Mouse (Mus musculus): ENCODE measurements around the gene Il27ra. TPM values are rescaled to one million over a fixed set of nuclear protein-coding genes. Genes with fewer than 3 reads are reported as not detected.

Gene Il27ra
- total RNA-seq (2021) (1 to 10 TPM; 3.2 to 3.7 TPM), polyA plus RNA-seq (2012; rRNA removed) (4.1 and 4.6 TPM in 2 replicates)
- long read RNA-seq, transcript Il27ra-201 (14 exons, 2,664 nt) = major isoform, 10 of 12 reads
- long read RNA-seq, partial matches to known transcripts = 0 of 12 reads
- long read RNA-seq, other reads (novel, unspliced or antisense) = 2 of 12 reads

DNA sequence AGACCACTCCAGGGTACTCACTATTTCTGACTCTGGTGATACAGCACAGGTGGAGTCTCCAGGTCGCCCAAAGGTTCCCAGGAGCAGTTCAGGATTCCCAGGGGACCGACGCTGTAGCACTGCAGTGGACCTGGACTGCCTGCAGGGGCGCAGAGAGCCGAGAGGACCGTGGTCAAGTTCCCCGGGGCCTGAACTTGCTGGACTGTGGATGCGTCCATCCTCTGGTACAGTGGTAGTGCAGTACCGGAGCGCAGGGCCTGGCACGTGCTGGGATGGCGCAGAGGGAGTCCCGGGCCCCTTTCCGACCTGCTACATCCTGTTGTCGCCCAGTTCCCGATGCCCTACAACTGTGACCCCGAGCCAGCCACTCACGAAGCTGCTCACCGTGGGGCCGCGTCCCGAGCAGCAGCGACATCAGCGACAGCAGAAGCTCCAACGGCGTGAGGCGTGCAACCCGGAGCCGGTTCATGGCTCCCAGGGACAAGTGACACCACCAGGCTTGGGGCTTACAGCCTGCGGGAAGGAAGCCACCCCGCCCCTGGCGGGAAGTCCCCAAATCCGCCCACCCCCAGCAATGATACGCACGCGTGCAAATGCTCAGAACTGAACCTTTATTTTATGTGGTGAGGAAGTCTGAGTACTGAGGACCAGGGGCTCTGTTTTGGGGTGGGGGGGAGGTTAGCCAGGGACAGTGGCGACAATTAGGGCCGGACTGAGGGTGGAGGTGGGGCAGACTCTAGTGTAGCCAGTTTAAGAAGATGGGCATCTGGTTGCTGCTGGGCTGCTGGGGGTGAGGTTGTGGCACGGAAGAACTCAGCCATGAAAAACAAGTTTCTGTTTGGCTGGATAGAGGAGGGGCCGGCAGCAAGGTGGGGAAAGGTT is at the start of gene Il27ra:
Gene Il27ra, minus strand, starts transcription at position 524 of the 882 bp plus-strand sequence.
- no peaks in the 10 kb centered on the region; the same call in 1 of the 2 replicates for H3K27me3 ChIP-seq (ENCODE audit: control insufficient read depth, insufficient read depth, low read length)
- H3K4me3 ChIP-seq = peak within 1 kb of the TSS; percentile 61
- intact Hi-C loops (cut with DNase I) = no loop called here
- peak within 1 kb of the TSS; percentile 58 for H3K27ac ChIP-seq
- H3K79me2 ChIP-seq (replicated peaks; ENCODE audit: control insufficient read depth, insufficient read depth, low read length) = no peaks in the 10 kb centered on the region
- H3K4me1 ChIP-seq (ENCODE audit: control insufficient read depth, insufficient read depth, low read length) = peaks cover 2% of the 10 kb centered on the region
- H3K36me3 ChIP-seq (ENCODE audit: control insufficient read depth, insufficient read depth, low read length) = no peaks in the 10 kb centered on the region
- 4% methylated on average over 40 of the region's 40 CpGs for WGBS
- peak; percentile 81 to 84 for DNase-seq
- TF ChIP-seq CTCF (IDR thresholded peaks at IDR 0.05) (peak; percentile 88), EP300 (IDR thresholded peaks at IDR 0.05; ENCODE audit: insufficient read depth, low read depth, low read length) (no peak), POLR2A (IDR thresholded peaks at IDR 0.05; ENCODE audit: insufficient read depth, low read depth, low read length) (0 out of 2 replicates have a peak, but pooled peaks have one; percentile 22)
- peak within 1 kb of the TSS; percentile 58 for H3K9ac ChIP-seq (ENCODE audit: low read depth, low read length)

DNA sequence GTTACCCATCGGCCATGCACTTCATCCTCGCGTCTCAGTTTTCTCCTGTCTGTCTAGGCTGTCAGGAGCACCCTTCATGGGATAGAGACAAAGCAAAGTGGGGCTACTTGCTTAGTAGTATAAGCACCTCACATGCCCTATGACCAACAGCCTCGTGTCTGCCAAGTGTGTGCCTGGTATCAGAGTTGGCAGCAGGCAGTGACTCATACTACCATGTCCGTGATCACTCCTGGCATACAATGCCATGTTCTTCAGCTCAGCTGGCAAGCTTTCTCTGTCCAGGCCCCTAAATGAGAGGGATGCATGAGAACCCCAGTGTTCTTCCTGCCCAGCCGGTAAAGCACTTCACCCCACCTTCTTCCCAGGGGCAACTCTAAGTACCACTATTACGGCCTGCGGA is 48.2 kb upstream of the Il27ra start:
- H3K27ac ChIP-seq = no peak overlapping the region
- no peak overlapping the region for H3K4me3 ChIP-seq
- peak in 1 of 2 experiments; percentile 59 for DNase-seq
- no peaks in the 10 kb centered on the region for H3K36me3 ChIP-seq (ENCODE audit: control insufficient read depth, insufficient read depth, low read length)
- 64% methylated on average over 8 of the region's 8 CpGs for WGBS
- H3K9ac ChIP-seq (ENCODE audit: low read depth, low read length) = no peak overlapping the region
- intact Hi-C loops (cut with DNase I) = no loop called here
- H3K4me1 ChIP-seq (ENCODE audit: control insufficient read depth, insufficient read depth, low read length) = peaks cover 2% of the 10 kb centered on the region; the same call in 1 of the 2 replicates
- TF ChIP-seq CTCF (IDR thresholded peaks at IDR 0.05) (no peak), POLR2A (IDR thresholded peaks at IDR 0.05; ENCODE audit: insufficient read depth, low read depth, low read length) (no peak), EP300 (IDR thresholded peaks at IDR 0.05; ENCODE audit: insufficient read depth, low read depth, low read length) (peak; percentile 76; the same call in 1 of the 2 replicates)
- H3K27me3 ChIP-seq (ENCODE audit: control insufficient read depth, insufficient read depth, low read length) = no peaks in the 10 kb centered on the region
- no peaks in the 10 kb centered on the region for H3K79me2 ChIP-seq (replicated peaks; ENCODE audit: control insufficient read depth, insufficient read depth, low read length)

DNA sequence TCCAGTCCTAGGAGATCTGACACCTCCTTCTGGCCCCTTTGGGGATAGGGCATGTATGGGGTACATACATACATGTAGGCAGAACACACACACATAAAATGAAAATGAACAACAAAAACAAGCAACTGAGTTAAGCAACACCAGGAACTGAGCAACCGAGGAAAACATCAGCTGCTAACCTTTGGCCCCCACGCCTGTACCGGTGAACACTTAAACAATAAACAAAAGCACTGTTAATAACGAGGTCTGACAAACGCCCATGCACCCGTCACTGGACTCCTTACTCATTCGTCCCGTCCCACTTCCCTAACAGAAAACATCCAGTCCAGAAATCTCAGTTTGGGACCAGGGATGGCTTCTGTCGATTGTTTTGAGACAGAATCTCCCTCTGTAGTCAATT is 46.9 kb upstream of the Il27ra start:
- no peak for DNase-seq
- intact Hi-C loops (cut with DNase I) = no loop called here
- no peak overlapping the region for H3K9ac ChIP-seq (ENCODE audit: low read depth, low read length)
- H3K27ac ChIP-seq = no peak overlapping the region
- no peaks in the 10 kb centered on the region for H3K36me3 ChIP-seq (ENCODE audit: control insufficient read depth, insufficient read depth, low read length)
- H3K4me3 ChIP-seq = no peak overlapping the region
- no peaks in the 10 kb centered on the region for H3K27me3 ChIP-seq (ENCODE audit: control insufficient read depth, insufficient read depth, low read length)
- H3K79me2 ChIP-seq (replicated peaks; ENCODE audit: control insufficient read depth, insufficient read depth, low read length) = no peaks in the 10 kb centered on the region
- 82% methylated on average over 9 of the region's 9 CpGs for WGBS
- H3K4me1 ChIP-seq (ENCODE audit: control insufficient read depth, insufficient read depth, low read length) = peaks cover 2% of the 10 kb centered on the region; the same call in 1 of the 2 replicates
- TF ChIP-seq CTCF (IDR thresholded peaks at IDR 0.05) (no peak), EP300 (IDR thresholded peaks at IDR 0.05; ENCODE audit: insufficient read depth, low read depth, low read length) (no peak), POLR2A (IDR thresholded peaks at IDR 0.05; ENCODE audit: insufficient read depth, low read depth, low read length) (no peak)

DNA sequence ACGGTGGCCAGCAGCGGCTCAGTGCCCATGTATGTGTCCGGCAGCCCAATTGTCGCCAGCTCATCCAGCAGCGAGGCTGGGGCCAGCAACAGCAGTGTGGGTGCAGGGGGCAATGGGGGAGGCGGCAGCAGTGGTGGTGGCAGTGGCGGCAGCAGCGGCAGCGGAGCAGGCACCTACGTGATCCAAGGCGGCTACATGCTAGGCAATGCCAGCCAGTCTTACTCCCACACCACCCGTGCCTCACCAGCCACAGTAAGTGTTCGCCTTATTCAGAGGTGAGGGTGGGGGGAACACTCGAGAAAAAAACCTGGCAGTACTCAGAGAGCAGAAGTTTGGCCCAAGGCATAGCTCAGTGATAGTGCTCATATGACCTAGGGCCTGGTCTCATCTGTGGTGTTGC is 45.4 kb upstream of the Il27ra start:
- Histone ChIP-seq H3K79me2 (replicated peaks; ENCODE audit: control insufficient read depth, insufficient read depth, low read length) (no peaks in the 10 kb centered on the region), H3K4me3 (no peak overlapping the region), H3K4me1 (ENCODE audit: control insufficient read depth, insufficient read depth, low read length) (peaks cover 3% of the 10 kb centered on the region; the same call in 1 of the 2 replicates), H3K36me3 (ENCODE audit: control insufficient read depth, insufficient read depth, low read length) (no peaks in the 10 kb centered on the region), H3K27ac (no peak overlapping the region), H3K27me3 (ENCODE audit: control insufficient read depth, insufficient read depth, low read length) (no peaks in the 10 kb centered on the region), H3K9ac (ENCODE audit: low read depth, low read length) (no peak overlapping the region)
- DNase-seq = no peak
- TF ChIP-seq POLR2A (IDR thresholded peaks at IDR 0.05; ENCODE audit: insufficient read depth, low read depth, low read length) (no peak), EP300 (IDR thresholded peaks at IDR 0.05; ENCODE audit: insufficient read depth, low read depth, low read length) (no peak), CTCF (IDR thresholded peaks at IDR 0.05) (no peak)
- WGBS = 93% methylated on average over 14 of the region's 14 CpGs
- intact Hi-C loops (cut with DNase I) = no loop called here

DNA sequence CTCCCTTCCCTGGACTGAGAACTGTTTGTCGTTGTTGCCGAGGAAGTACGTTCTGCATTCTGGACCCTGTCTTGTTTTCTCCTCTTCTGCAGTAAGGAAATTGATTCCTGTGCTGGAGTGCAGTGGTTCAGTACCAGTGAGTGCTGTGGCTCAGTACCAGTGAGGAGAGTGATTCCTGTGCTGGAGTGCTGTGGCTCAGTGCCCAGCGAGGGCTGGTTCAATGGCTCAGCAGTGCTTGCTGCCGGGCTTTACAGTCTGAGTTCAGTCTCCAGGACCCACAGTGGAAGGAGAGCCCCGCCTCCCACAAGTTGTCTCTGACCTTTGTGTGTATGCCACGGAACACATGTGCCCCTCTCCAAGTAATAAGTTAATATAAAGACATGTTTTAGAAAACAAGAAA is 44.8 kb upstream of the Il27ra start:
- WGBS = 89% methylated on average over 7 of the region's 7 CpGs
- TF ChIP-seq CTCF (IDR thresholded peaks at IDR 0.05) = no peak
- TF ChIP-seq POLR2A (IDR thresholded peaks at IDR 0.05; ENCODE audit: insufficient read depth, low read depth, low read length) = no peak
- TF ChIP-seq EP300 (IDR thresholded peaks at IDR 0.05; ENCODE audit: insufficient read depth, low read depth, low read length) = no peak
- intact Hi-C loops (cut with DNase I) = no loop called here

More for the DNA sequence above, 44.8 kb upstream of the Il27ra start:
- Histone ChIP-seq H3K27me3 (ENCODE audit: control insufficient read depth, insufficient read depth, low read length) (no peaks in the 10 kb centered on the region), H3K4me1 (ENCODE audit: control insufficient read depth, insufficient read depth, low read length) (peaks cover 3% of the 10 kb centered on the region; the same call in 1 of the 2 replicates), H3K4me3 (no peak overlapping the region), H3K9ac (ENCODE audit: low read depth, low read length) (no peak overlapping the region), H3K36me3 (ENCODE audit: control insufficient read depth, insufficient read depth, low read length) (no peaks in the 10 kb centered on the region), H3K79me2 (replicated peaks; ENCODE audit: control insufficient read depth, insufficient read depth, low read length) (no peaks in the 10 kb centered on the region), H3K27ac (no peak overlapping the region)
- no peak for DNase-seq

Data from heart, adult 2 months (tissue).